In genomic region chr10:69398197-69398762, GRCm38 (mm10) we compare ENCODE assay signal across 8 mouse cellular contexts. TPM values are rescaled to one million over a fixed set of nuclear protein-coding genes. Genes with fewer than 3 reads are reported as not detected.
A peak's percentile ranks its signal among the peaks of the same experiment; 100 is the strongest.
DNase-seq lines count a peak whose midpoint lies in the region; ATAC-seq and TF ChIP-seq lines count a peak whose summit lies in the region.

No protein-coding gene starts in this region.

- WGBS in cerebellum, adult 2 months = 2% methylated on average over 26 of the region's 26 CpGs
- WGBS in heart, embryonic 11.5 days (ENCODE audit: insufficient replicate concordance) = under 1% methylated on average over 26 of the region's 26 CpGs
- WGBS in neural tube, embryonic 11.5 days = under 1% methylated on average over 25 of the region's 26 CpGs

- TF ChIP-seq POLR2A in cerebellum, adult 2 months (IDR thresholded peaks at IDR 0.05; ENCODE audit: borderline replicate concordance, insufficient read depth, low read length) = no peak

- H3K9ac ChIP-seq in heart, embryonic 11.5 days (ENCODE audit: low read depth, low read length) = peak overlapping the region; percentile 29; the same call in 1 of the 2 replicates
- H3K9ac ChIP-seq in neural tube, embryonic 11.5 days (ENCODE audit: low read length) = 0 out of 2 replicates have a peak overlapping the region, but pooled peaks have one; percentile 29

- H3K27ac ChIP-seq in cerebellum, adult 2 months (ENCODE audit: insufficient read depth, low read length) = no peak overlapping the region
- H3K27ac ChIP-seq in heart, embryonic 11.5 days (ENCODE audit: low read depth, low read length) = no peak overlapping the region
- no peak overlapping the region for H3K27ac ChIP-seq in neural tube, embryonic 11.5 days (ENCODE audit: low read depth, low read length)

- 0 out of 2 replicates have a peak, but pooled peaks have one; percentile 18 for ATAC-seq in heart, embryonic 11.5 days (replicated peaks; ENCODE audit: insufficient number of reproducible peaks, low FRiP score, low TSS enrichment)
- no peak for ATAC-seq in neural tube, embryonic 11.5 days (ENCODE audit: insufficient read depth, low FRiP score, low TSS enrichment)
- no peak for ATAC-seq in activated CD4-positive, CD25-positive, alpha-beta regulatory T cell, adult 4 months

- H3K36me3 ChIP-seq in heart, embryonic 11.5 days (ENCODE audit: control insufficient read depth, insufficient read depth, low read length) = no peaks in the 10 kb centered on the region
- no peaks in the 10 kb centered on the region for H3K36me3 ChIP-seq in neural tube, embryonic 11.5 days (ENCODE audit: control insufficient read depth, insufficient read depth, low read length)

- peak overlapping the region; percentile 98 for H3K4me2 ChIP-seq in heart, embryonic 11.5 days
- H3K4me2 ChIP-seq in neural tube, embryonic 11.5 days (ENCODE audit: low read depth) = peak overlapping the region; percentile 100

- no peaks in the 10 kb centered on the region for H3K4me1 ChIP-seq in cerebellum, adult 2 months (ENCODE audit: control insufficient read depth, insufficient read depth, low read length)
- peaks cover 4% of the 10 kb centered on the region; the same call in 1 of the 2 replicates for H3K4me1 ChIP-seq in heart, embryonic 11.5 days (ENCODE audit: control insufficient read depth, insufficient read depth, low read length)
- H3K4me1 ChIP-seq in neural tube, embryonic 11.5 days (ENCODE audit: control insufficient read depth, insufficient read depth, low read length) = peaks cover 12% of the 10 kb centered on the region; the same call in 1 of the 2 replicates

- no peak for TF ChIP-seq CTCF in cerebellum, adult 2 months (IDR thresholded peaks at IDR 0.05; ENCODE audit: borderline replicate concordance, insufficient read depth, low read depth, low read length)

- no peaks in the 10 kb centered on the region for H3K9me3 ChIP-seq in heart, embryonic 11.5 days (replicated peaks; ENCODE audit: control insufficient read depth, low read length)
- H3K9me3 ChIP-seq in neural tube, embryonic 11.5 days (ENCODE audit: control insufficient read depth, low read length) = no peaks in the 10 kb centered on the region

- H3K4me3 ChIP-seq in cerebellum, adult 2 months (replicated peaks; ENCODE audit: insufficient read depth, low read depth, low read length) = peak overlapping the region; percentile 51
- peak overlapping the region; percentile 65 for H3K4me3 ChIP-seq in heart, embryonic 11.5 days (ENCODE audit: low read depth, low read length)
- peak overlapping the region; percentile 53 for H3K4me3 ChIP-seq in neural tube, embryonic 11.5 days (ENCODE audit: low read depth, low read length)

- no peak for DNase-seq in cerebellum, adult 2 months
- no peak for DNase-seq in cerebellum, postnatal 4 days (ENCODE audit: low spot score in 2 of 2)
- DNase-seq in Muller cell, postnatal 12 days (ENCODE audit: inconsistent ontology term) = peak; percentile 67
- peak; percentile 54 for DNase-seq in kidney, postnatal 14 days
- peak; percentile 34 for DNase-seq in neural tube, embryonic 11.5 days (ENCODE audit: low spot score)
- DNase-seq in urinary bladder, postnatal 25 days (ENCODE audit: low spot score) = no peak

- peaks cover 8% of the 10 kb centered on the region; the same call in 1 of the 2 replicates for H3K27me3 ChIP-seq in cerebellum, adult 2 months (ENCODE audit: control insufficient read depth, insufficient read depth, low read length)
- peaks cover 42% of the 10 kb centered on the region for H3K27me3 ChIP-seq in heart, embryonic 11.5 days (ENCODE audit: control insufficient read depth, insufficient read depth, low read length)
- H3K27me3 ChIP-seq in neural tube, embryonic 11.5 days (ENCODE audit: control insufficient read depth, insufficient read depth, low read length) = peaks cover 37% of the 10 kb centered on the region

RNA-seq across cellular contexts. Expression of gene Ank3, which starts 0.3 kb away (rescaled TPM):
- 218 and 239 TPM in 2 replicates for polyA plus RNA-seq in cerebellum, adult 2 months (2012; rRNA removed)
- 48.9 and 55.7 TPM in 2 replicates for polyA plus RNA-seq in heart, embryonic 11.5 days (2014; fragmentation: Nextera tagmentation; extraction: Ambion mirVana)
- 68.2 and 70.0 TPM in 2 replicates for polyA plus RNA-seq in neural tube, embryonic 11.5 days (2014; fragmentation: Nextera tagmentation; extraction: Ambion mirVana)
- polyA plus RNA-seq in activated CD4-positive, CD25-positive, alpha-beta regulatory T cell, adult 4 months (2017; shearing (Covaris generic)) = 1 to 10 TPM in 1 of 2 experiments, under 1 TPM in 1; 0.05 to 1.3 TPM

RNA-seq across cellular contexts. Expression of gene Cdk1, which starts 45.5 kb away (rescaled TPM):
- 1.6 and 1.9 TPM in 2 replicates for polyA plus RNA-seq in cerebellum, adult 2 months (2012; rRNA removed)
- polyA plus RNA-seq in heart, embryonic 11.5 days (2014; fragmentation: Nextera tagmentation; extraction: Ambion mirVana) = 372 and 388 TPM in 2 replicates
- polyA plus RNA-seq in neural tube, embryonic 11.5 days (2014; fragmentation: Nextera tagmentation; extraction: Ambion mirVana) = 370 and 374 TPM in 2 replicates
- polyA plus RNA-seq in activated CD4-positive, CD25-positive, alpha-beta regulatory T cell, adult 4 months (2017; shearing (Covaris generic)) = 10 to 100 TPM; 38.3 to 42.9 TPM

Comparison
In these comparisons a context has a peak if more than half of its experiments do, and no peak if none do; other contexts are left out.
1. DNase-seq: peak in Muller cell, postnatal 12 days (single experiment), kidney, postnatal 14 days (single experiment) and neural tube, embryonic 11.5 days (single experiment); none in cerebellum, adult 2 months (0 of 2), cerebellum, postnatal 4 days (0 of 2) and urinary bladder, postnatal 25 days (single experiment).
2. RNA of gene Ank3, which starts 0.3 kb away (polyA plus RNA-seq): 218 to 239 TPM in cerebellum, adult 2 months, 68.2 to 70.0 TPM in neural tube, embryonic 11.5 days and 48.9 to 55.7 TPM in heart, embryonic 11.5 days; 0.05 to 1.3 TPM in activated CD4-positive, CD25-positive, alpha-beta regulatory T cell, adult 4 months; every median in the first group is over 10 times any median in the second.
3. RNA of gene Cdk1, which starts 45.5 kb away (polyA plus RNA-seq): 372 to 388 TPM in heart, embryonic 11.5 days, 370 to 374 TPM in neural tube, embryonic 11.5 days and 38.3 to 42.9 TPM in activated CD4-positive, CD25-positive, alpha-beta regulatory T cell, adult 4 months; 1.6 to 1.9 TPM in cerebellum, adult 2 months; every median in the first group is over 10 times any median in the second.
4. Peak in every context shown above with its lines, with median percentiles within 50 percentile points of each other: H3K4me3 ChIP-seq.